Mouse (Mus musculus) olfactory bulb, adult 2 months (tissue): ENCODE results near the gene Fam133b.

Experiments
- CTCF ChIP-seq: fragments of 200-500 bp; IDR thresholded peaks from 2 replicates; pipeline ENCODE4 v1.5.1; 2012; ENCODE audit warnings: low read depth, mild to moderate bottlenecking, low read length, moderate library complexity; ENCODE audit not compliant: insufficient read depth
- POLR2A ChIP-seq: fragments of 200-500 bp; IDR thresholded peaks from 2 replicates; pipeline ENCODE4 v1.6.1; 2012; ENCODE audit warnings: mild to moderate bottlenecking, low read depth, low read length, moderate library complexity; ENCODE audit not compliant: insufficient read depth

DNA sequence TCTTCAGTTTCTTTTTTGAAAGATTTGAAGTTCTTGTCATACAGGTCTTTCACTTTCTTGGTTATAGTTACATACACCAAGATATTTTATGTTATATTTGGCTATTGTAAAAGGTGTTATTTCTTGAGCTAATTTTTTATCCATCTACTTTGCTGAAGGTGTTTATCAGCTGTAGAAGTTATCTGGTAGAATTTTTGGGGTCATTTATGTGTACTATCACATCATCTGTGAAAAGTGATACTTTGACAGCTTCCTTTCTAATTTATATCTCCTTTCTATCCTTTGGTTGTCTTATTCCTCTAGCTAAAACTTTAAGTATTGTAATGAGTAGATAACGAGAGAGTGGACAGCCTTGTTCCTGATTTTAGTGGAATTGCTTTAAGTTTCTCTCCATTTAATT, 7.8 kb downstream of the Fam133b start:
- no peak for TF ChIP-seq CTCF
- TF ChIP-seq POLR2A = no peak
